Mouse (Mus musculus): Measurements from ENCODE around the gene 1110059G10Rik. TPM values are rescaled to one million over a fixed set of nuclear protein-coding genes. Genes with fewer than 3 reads are reported as not detected.

Gene 1110059G10Rik
- total and polyA plus RNA-seq, 2 experiments from 2014 or later = 14.2 to 39.2 TPM

- DNase-seq (ENCODE audit: low spot score) (no peak), ATAC-seq (ENCODE audit: low FRiP score) (no peak)
- Histone ChIP-seq H3K27me3 (ENCODE audit: insufficient read depth, low read length) (no peaks in the 10 kb centered on the region), H3K4me3 (ENCODE audit: low read depth, low read length) (peak overlapping the region; percentile 78), H3K9me3 (ENCODE audit: low read length) (no peaks in the 10 kb centered on the region), H3K9ac (replicated peaks; ENCODE audit: low read length, poor library complexity, severe bottlenecking) (peak overlapping the region; percentile 92; the same call in 1 of the 2 replicates), H3K36me3 (ENCODE audit: insufficient read depth, low read length) (peaks cover 26% of the 10 kb centered on the region), H3K4me1 (ENCODE audit: insufficient read depth, low read length) (no peaks in the 10 kb centered on the region), H3K4me2 (ENCODE audit: low read depth, low read length, poor library complexity, severe bottlenecking) (peak overlapping the region; percentile 55), H3K27ac (ENCODE audit: low read depth, low read length) (peak overlapping the region; percentile 77; the same call in 1 of the 2 replicates)
- 25% methylated on average over 3 of the region's 3 CpGs for WGBS
- TF ChIP-seq CTCF (IDR thresholded peaks at IDR 0.05) = no peak
Measured at GRCm38 (mm10) chr9:122922436-122922835, 28.4 kb downstream of the 1110059G10Rik start.

- peak overlapping the region; percentile 52 for H3K27ac ChIP-seq (ENCODE audit: low read depth, low read length)
- peak overlapping the region; percentile 46 for H3K4me3 ChIP-seq (ENCODE audit: low read depth, low read length)
- peak overlapping the region; percentile 76 for H3K4me2 ChIP-seq (ENCODE audit: low read depth, low read length, poor library complexity, severe bottlenecking)
- TF ChIP-seq CTCF (IDR thresholded peaks at IDR 0.05) = no peak
- DNase-seq (ENCODE audit: low spot score) (peak; percentile 90), ATAC-seq (ENCODE audit: low FRiP score) (peak; percentile 98)
- H3K27me3 ChIP-seq (ENCODE audit: insufficient read depth, low read length) = no peaks in the 10 kb centered on the region
- no peaks in the 10 kb centered on the region for H3K36me3 ChIP-seq (ENCODE audit: insufficient read depth, low read length)
- peak overlapping the region; percentile 80 for H3K9ac ChIP-seq (replicated peaks; ENCODE audit: low read length, poor library complexity, severe bottlenecking)
- 10% methylated on average over 32 of the region's 32 CpGs for WGBS
- no peaks in the 10 kb centered on the region; the same call in 1 of the 2 replicates for H3K4me1 ChIP-seq (ENCODE audit: insufficient read depth, low read length)
- no peaks in the 10 kb centered on the region for H3K9me3 ChIP-seq (ENCODE audit: low read length)
Measured at GRCm38 (mm10) chr9:122902717-122903535, 47.9 kb downstream of the 1110059G10Rik start.

- no peaks in the 10 kb centered on the region for H3K27me3 ChIP-seq (ENCODE audit: insufficient read depth, low read length)
- ATAC-seq (ENCODE audit: low FRiP score) (no peak), DNase-seq (ENCODE audit: low spot score) (no peak)
- 88% methylated on average over 2 of the region's 2 CpGs for WGBS
- no peak overlapping the region for H3K4me2 ChIP-seq (ENCODE audit: low read depth, low read length, poor library complexity, severe bottlenecking)
- no peaks in the 10 kb centered on the region for H3K36me3 ChIP-seq (ENCODE audit: insufficient read depth, low read length)
- H3K27ac ChIP-seq (ENCODE audit: low read depth, low read length) = no peak overlapping the region
- no peak for TF ChIP-seq CTCF (IDR thresholded peaks at IDR 0.05)
- no peaks in the 10 kb centered on the region; the same call in 1 of the 2 replicates for H3K4me1 ChIP-seq (ENCODE audit: insufficient read depth, low read length)
- no peak overlapping the region for H3K4me3 ChIP-seq (ENCODE audit: low read depth, low read length)
- H3K9me3 ChIP-seq (ENCODE audit: low read length) = no peaks in the 10 kb centered on the region
- H3K9ac ChIP-seq (replicated peaks; ENCODE audit: low read length, poor library complexity, severe bottlenecking) = no peak overlapping the region
Measured at GRCm38 (mm10) chr9:122901047-122901446, 49.8 kb downstream of the 1110059G10Rik start.

Other genes starting within 250 kb of the 1110059G10Rik start
- gene Topaz1, start 203.7 kb downstream of the 1110059G10Rik start, total RNA-seq (2014; rRNA removed) = not detected in 2 replicates
- gene Topaz1, start 203.7 kb downstream of the 1110059G10Rik start, polyA plus RNA-seq (2015; fragmentation: Nextera tagmentation; extraction: Ambion mirVana) = not detected in 2 replicates
- gene Tcaim, start 145.5 kb downstream of the 1110059G10Rik start, total RNA-seq (2014; rRNA removed) = 7.3 and 8.4 TPM in 2 replicates
- 6.6 and 7.1 TPM in 2 replicates for gene Tcaim, start 145.5 kb downstream of the 1110059G10Rik start, polyA plus RNA-seq (2015; fragmentation: Nextera tagmentation; extraction: Ambion mirVana)
- not detected in 2 replicates for gene Gm35549, start 107.0 kb downstream of the 1110059G10Rik start, total RNA-seq (2014; rRNA removed)
- gene Gm35549, start 107.0 kb downstream of the 1110059G10Rik start, polyA plus RNA-seq (2015; fragmentation: Nextera tagmentation; extraction: Ambion mirVana) = 0.27 TPM in 1 of 2 replicates, not detected in the other
- 126 and 187 TPM in 2 replicates for gene Zfp445, start 85.0 kb downstream of the 1110059G10Rik start, total RNA-seq (2014; rRNA removed)
- 70.3 and 77.6 TPM in 2 replicates for gene Zfp445, start 85.0 kb downstream of the 1110059G10Rik start, polyA plus RNA-seq (2015; fragmentation: Nextera tagmentation; extraction: Ambion mirVana)
- gene Zkscan7, start 65.3 kb downstream of the 1110059G10Rik start, total RNA-seq (2014; rRNA removed) = 5.7 and 8.2 TPM in 2 replicates
- 1.6 and 1.7 TPM in 2 replicates for gene Zkscan7, start 65.3 kb downstream of the 1110059G10Rik start, polyA plus RNA-seq (2015; fragmentation: Nextera tagmentation; extraction: Ambion mirVana)
- 8.7 and 10.0 TPM in 2 replicates for gene Zfp105, start 27.9 kb downstream of the 1110059G10Rik start, total RNA-seq (2014; rRNA removed)
- 6.8 and 7.8 TPM in 2 replicates for gene Zfp105, start 27.9 kb downstream of the 1110059G10Rik start, polyA plus RNA-seq (2015; fragmentation: Nextera tagmentation; extraction: Ambion mirVana)
- gene Kif15, start within 50 bp of the 1110059G10Rik start, total RNA-seq (2014; rRNA removed) = 6.8 and 20.1 TPM in 2 replicates
- 2.9 and 4.8 TPM in 2 replicates for gene Kif15, start within 50 bp of the 1110059G10Rik start, polyA plus RNA-seq (2015; fragmentation: Nextera tagmentation; extraction: Ambion mirVana)
- gene Tmem42, start 70.3 kb upstream of the 1110059G10Rik start, total RNA-seq (2014; rRNA removed) = 17.4 and 18.4 TPM in 2 replicates
- gene Tmem42, start 70.3 kb upstream of the 1110059G10Rik start, polyA plus RNA-seq (2015; fragmentation: Nextera tagmentation; extraction: Ambion mirVana) = 32.5 and 34.5 TPM in 2 replicates
- 0.27 and 0.47 TPM in 2 replicates for gene Tgm4, start 83.7 kb upstream of the 1110059G10Rik start, total RNA-seq (2014; rRNA removed)
- gene Tgm4, start 83.7 kb upstream of the 1110059G10Rik start, polyA plus RNA-seq (2015; fragmentation: Nextera tagmentation; extraction: Ambion mirVana) = 0.42 and 0.48 TPM in 2 replicates
- 72.5 and 76.7 TPM in 2 replicates for gene Zdhhc3, start 162.2 kb upstream of the 1110059G10Rik start, total RNA-seq (2014; rRNA removed)
- gene Zdhhc3, start 162.2 kb upstream of the 1110059G10Rik start, polyA plus RNA-seq (2015; fragmentation: Nextera tagmentation; extraction: Ambion mirVana) = 85.4 and 86.9 TPM in 2 replicates
- gene Exosc7, start 162.2 kb upstream of the 1110059G10Rik start, total RNA-seq (2014; rRNA removed) = 21.4 and 36.7 TPM in 2 replicates
- 59.3 and 61.1 TPM in 2 replicates for gene Exosc7, start 162.2 kb upstream of the 1110059G10Rik start, polyA plus RNA-seq (2015; fragmentation: Nextera tagmentation; extraction: Ambion mirVana)
- gene Clec3b, start 199.9 kb upstream of the 1110059G10Rik start, total RNA-seq (2014; rRNA removed) = 1.3 TPM in 2 replicates
- gene Clec3b, start 199.9 kb upstream of the 1110059G10Rik start, polyA plus RNA-seq (2015; fragmentation: Nextera tagmentation; extraction: Ambion mirVana) = 3.7 and 4.9 TPM in 2 replicates

All from midbrain, postnatal 0 days (tissue).